Mouse (Mus musculus) spleen, adult 2 months (tissue): ENCODE results near the gene Atf7ip.

Experiments used
- CTCF ChIP-seq: fragments of 200-500 bp; IDR thresholded peaks from 2 replicates; pipeline ENCODE4 v1.5.1; 2011; ENCODE audit warnings: mild to moderate bottlenecking, inconsistent platforms; ENCODE audit not compliant: insufficient read depth, insufficient read length, insufficient replicate concordance; ENCODE audit errors: extremely low read depth
- POLR2A ChIP-seq: fragments of 200-500 bp; IDR thresholded peaks from 2 replicates; pipeline ENCODE4 v1.6.1; 2011; ENCODE audit warnings: low read depth, low read length, inconsistent platforms

DNA sequence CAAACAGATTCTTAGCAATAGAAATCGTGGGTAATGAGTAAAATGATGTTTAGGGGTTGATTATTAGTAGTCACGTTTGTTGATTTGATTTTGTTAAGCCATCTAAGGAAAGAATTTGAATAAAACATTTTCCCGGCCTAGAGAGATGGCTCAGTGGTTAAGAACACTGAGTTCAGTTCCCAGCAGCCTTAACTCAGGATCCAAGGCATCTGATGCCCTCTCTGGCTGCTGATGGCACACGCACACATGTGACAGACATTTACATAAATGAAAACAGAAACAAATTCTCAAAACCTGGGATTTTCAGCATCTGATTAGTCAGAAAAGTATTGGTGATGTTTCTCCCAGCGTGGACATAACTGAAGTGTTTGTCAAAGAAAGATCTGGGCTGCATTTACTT is 47.2 kb downstream of the Atf7ip start:
- TF ChIP-seq CTCF = no peak
- no peak for TF ChIP-seq POLR2A
